In genomic region chr11:95575791-95576190, GRCm38 (mm10) we compare ENCODE assay signal across 14 mouse cellular contexts. TPM values are rescaled to one million over a fixed set of nuclear protein-coding genes. Genes with fewer than 3 reads are reported as not detected.
DNase-seq lines count a peak whose midpoint lies in the region; ATAC-seq lines count a peak whose summit lies in the region.
"Had no signal": no experiment of that assay in that cellular context is flagged by ENCODE, and none has a peak within 500 bp of the region (broad histone marks: within the 10 kb centered on the region; RNA-seq: fewer than 3 reads in every experiment).

No protein-coding gene starts in this region.

- H3K4me1 ChIP-seq in heart, embryonic 16.5 days (ENCODE audit: control insufficient read depth, insufficient read depth, low read length): peaks cover 9% of the 10 kb centered on the region
- H3K4me1 ChIP-seq in lung, embryonic 15.5 days: peaks cover 48% of the 10 kb centered on the region
- peaks cover 83% of the 10 kb centered on the region for H3K4me1 ChIP-seq in limb, embryonic 13.5 days

- H3K4me3 ChIP-seq in heart, embryonic 16.5 days (ENCODE audit: low read length): no peak overlapping the region
- no peak overlapping the region for H3K4me3 ChIP-seq in lung, embryonic 15.5 days
- no peak overlapping the region for H3K4me3 ChIP-seq in limb, embryonic 13.5 days
- H3K4me3 ChIP-seq: liver, embryonic 13.5 days; midbrain, embryonic 12.5 days; neural tube, embryonic 12.5 days had no signal

- H3K4me2 ChIP-seq in heart, embryonic 16.5 days (ENCODE audit: low read depth, low read length): peak overlapping the region; percentile 3; the same call in 1 of the 2 replicates
- H3K4me2 ChIP-seq in lung, embryonic 15.5 days: 0 out of 2 replicates have a peak overlapping the region, but pooled peaks have one; percentile 18
- H3K4me2 ChIP-seq in limb, embryonic 13.5 days (replicated peaks): peak overlapping the region; percentile 9; the same call in 1 of the 2 replicates
- H3K4me2 ChIP-seq: liver, embryonic 13.5 days; midbrain, embryonic 12.5 days; neural tube, embryonic 12.5 days had no signal

- H3K27ac ChIP-seq in heart, embryonic 16.5 days (ENCODE audit: low read length): no peak overlapping the region
- no peak overlapping the region for H3K27ac ChIP-seq in lung, embryonic 15.5 days
- 0 out of 2 replicates have a peak overlapping the region, but pooled peaks have one; percentile 1 for H3K27ac ChIP-seq in limb, embryonic 13.5 days
- H3K27ac ChIP-seq: liver, embryonic 13.5 days; midbrain, embryonic 12.5 days; neural tube, embryonic 12.5 days had no signal

- no peaks in the 10 kb centered on the region for H3K36me3 ChIP-seq in heart, embryonic 16.5 days (ENCODE audit: control insufficient read depth, insufficient read depth)
- no peaks in the 10 kb centered on the region for H3K36me3 ChIP-seq in lung, embryonic 15.5 days
- H3K36me3 ChIP-seq in limb, embryonic 13.5 days: no peaks in the 10 kb centered on the region; the same call in 1 of the 2 replicates
- H3K36me3 ChIP-seq: liver, embryonic 13.5 days had no signal

- H3K9me3 ChIP-seq in heart, embryonic 16.5 days (replicated peaks; ENCODE audit: control insufficient read depth, low read length): no peaks in the 10 kb centered on the region
- no peaks in the 10 kb centered on the region for H3K9me3 ChIP-seq in lung, embryonic 15.5 days
- H3K9me3 ChIP-seq in limb, embryonic 13.5 days: no peaks in the 10 kb centered on the region
- H3K9me3 ChIP-seq: liver, embryonic 13.5 days; midbrain, embryonic 12.5 days; neural tube, embryonic 12.5 days had no signal

- ATAC-seq in heart, embryonic 16.5 days (replicated peaks; ENCODE audit: extremely low read depth, insufficient read depth, low FRiP score): no peak
- ATAC-seq in lung, embryonic 15.5 days (ENCODE audit: borderline replicate concordance, extremely low read depth, low FRiP score, low TSS enrichment): peak; percentile 33; the same call in 1 of the 2 replicates
- no peak for ATAC-seq in limb, embryonic 13.5 days (ENCODE audit: low FRiP score, low read depth)
- no peak for ATAC-seq in inflammation-experienced regulatory T-cells, adult 6 months

- peaks cover 54% of the 10 kb centered on the region for H3K27me3 ChIP-seq in heart, embryonic 16.5 days (ENCODE audit: control insufficient read depth, insufficient read depth, low read length)
- H3K27me3 ChIP-seq in lung, embryonic 15.5 days: peaks cover 49% of the 10 kb centered on the region
- H3K27me3 ChIP-seq in limb, embryonic 13.5 days: peaks cover 88% of the 10 kb centered on the region

- H3K9ac ChIP-seq in heart, embryonic 16.5 days (ENCODE audit: low read length): no peak overlapping the region
- H3K9ac ChIP-seq in lung, embryonic 15.5 days: no peak overlapping the region
- 0 out of 2 replicates have a peak overlapping the region, but pooled peaks have one; percentile 13 for H3K9ac ChIP-seq in limb, embryonic 13.5 days
- H3K9ac ChIP-seq: liver, embryonic 13.5 days; midbrain, embryonic 12.5 days; neural tube, embryonic 12.5 days had no signal

- DNase-seq in heart, postnatal 36 days: no peak
- DNase-seq in lung, postnatal 14 days: no peak
- peak; percentile 78 for DNase-seq in embryo, embryonic 10.5 days (ENCODE audit: low spot score)
- no peak for DNase-seq in B cell, adult 2 months
- DNase-seq: cerebellum, adult 9-11 months; liver, embryonic 13.5 days; right cerebral cortex, adult 18-20 months had no signal

- 19% methylated on average over 13 of the region's 13 CpGs for WGBS in heart, embryonic 16.5 days
- WGBS in lung, embryonic 15.5 days: 8% methylated on average over 13 of the region's 13 CpGs
- 8% methylated on average over 13 of the region's 13 CpGs for WGBS in limb, embryonic 13.5 days

- intact Hi-C loops in heart, postnatal 36 days (cut with DNase I): no loop called here

RNA-seq across cellular contexts. Expression of gene Ngfr, which starts 11.7 kb away (rescaled TPM):
- polyA plus RNA-seq in heart, embryonic 16.5 days (2015; fragmentation: Nextera tagmentation; extraction: Ambion mirVana): 4.3 and 5.3 TPM in 2 replicates
- total RNA-seq in heart, postnatal 36 days (2021): under 1 TPM; 0.33 to 0.92 TPM
- polyA plus RNA-seq in lung, embryonic 15.5 days (2015; fragmentation: Nextera tagmentation; extraction: Ambion mirVana): 3.4 and 5.1 TPM in 2 replicates
- 29.4 and 34.5 TPM in 2 replicates for polyA plus RNA-seq in limb, embryonic 13.5 days (2015; fragmentation: Nextera tagmentation; extraction: Ambion mirVana)
- not detected for polyA plus RNA-seq in inflammation-experienced regulatory T-cells, adult 6 months (2017; shearing (Covaris generic))
- total RNA-seq: CH12.LX had no signal
